24 mouse cellular contexts compared by ENCODE assay signal in genomic region chr13:108451122-108451521, GRCm38 (mm10).
"Had no signal": no experiment of that assay in that cellular context is flagged by ENCODE, and none has a peak within 500 bp of the region (broad histone marks: within the 10 kb centered on the region; RNA-seq: fewer than 3 reads in every experiment).

No protein-coding gene starts in this region.

- H3K4me1 ChIP-seq: hindbrain, embryonic 13.5 days; hindbrain, embryonic 15.5 days had no signal

- DNase-seq: gastrocnemius, adult 2 months; gastrocnemius, postnatal 10 days; gastrocnemius, postnatal 25 days; heart, postnatal 14 days; heart, postnatal 36 days; kidney, adult 11 months; kidney, adult 2 months; kidney, adult 9 months; kidney, postnatal 14 days; kidney, postnatal 36 days; layer of hippocampus, adult 9-11 months; layer of hippocampus, postnatal 36 days; left cerebral cortex, postnatal 4 days had no signal

- H3K9ac ChIP-seq: heart, embryonic 15.5 days; hindbrain, embryonic 13.5 days; hindbrain, embryonic 15.5 days; kidney, embryonic 15.5 days; limb, embryonic 13.5 days; limb, embryonic 15.5 days; liver, embryonic 12.5 days; liver, embryonic 14.5 days had no signal

- H3K4me3 ChIP-seq: gastrocnemius, adult 2 months; hindbrain, embryonic 13.5 days; hindbrain, embryonic 15.5 days; kidney, embryonic 15.5 days; limb, embryonic 13.5 days; limb, embryonic 15.5 days; liver, embryonic 12.5 days had no signal

- ATAC-seq: hindbrain, postnatal 0 days; intestine, embryonic 16.5 days; liver, embryonic 12.5 days had no signal

- H3K27ac ChIP-seq: gastrocnemius, adult 2 months; hindbrain, embryonic 13.5 days; hindbrain, embryonic 15.5 days; hindbrain, postnatal 0 days; kidney, embryonic 15.5 days; kidney, postnatal 0 days; limb, embryonic 13.5 days; limb, embryonic 15.5 days; liver, embryonic 12.5 days; liver, embryonic 14.5 days had no signal

- H3K4me2 ChIP-seq: hindbrain, embryonic 13.5 days; hindbrain, embryonic 15.5 days; kidney, embryonic 15.5 days; limb, embryonic 13.5 days; limb, embryonic 15.5 days; liver, embryonic 12.5 days had no signal

- H3K36me3 ChIP-seq: heart, embryonic 15.5 days; hindbrain, embryonic 13.5 days; hindbrain, embryonic 15.5 days; kidney, embryonic 15.5 days; limb, embryonic 13.5 days; limb, embryonic 15.5 days; liver, embryonic 12.5 days had no signal

- H3K27me3 ChIP-seq: heart, embryonic 15.5 days; hindbrain, embryonic 13.5 days; hindbrain, embryonic 15.5 days; kidney, embryonic 15.5 days; limb, embryonic 13.5 days; limb, embryonic 15.5 days; liver, embryonic 12.5 days had no signal

- H3K9me3 ChIP-seq: heart, embryonic 15.5 days; hindbrain, embryonic 13.5 days; hindbrain, embryonic 15.5 days; kidney, embryonic 15.5 days; limb, embryonic 13.5 days; limb, embryonic 15.5 days; liver, embryonic 12.5 days had no signal
